Mouse (Mus musculus) CH12.LX (cell line): ENCODE data around the gene Bcdin3d.

Experiments used
- CHD1 ChIP-seq: IDR thresholded peaks from 2 replicates; pipeline ENCODE4 v1.6.1; 2012; ENCODE audit warnings: low read depth, low read length, improper control_type of control experiment, inconsistent platforms
- CHD2 ChIP-seq: IDR thresholded peaks from 2 replicates; pipeline ENCODE4 v1.6.1; 2011; ENCODE audit warnings: low read length, improper control_type of control experiment
- CTCF ChIP-seq, 2 experiments: IDR thresholded peaks in 1 of 2; conservative IDR thresholded peaks in 1 of 2; 2 replicates each; pipeline ENCODE4 v1.5.1; 2011 to 2012; ENCODE audit warnings: low read depth in 2 of 2, low read length in 2 of 2, improper control_type of control experiment in 1 of 2, inconsistent platforms in 1 of 2, mild to moderate bottlenecking in 1 of 2, moderate library complexity in 1 of 2
- ETS1 ChIP-seq: conservative IDR thresholded peaks from 2 replicates; pipeline ENCODE4 v1.6.1; 2012; ENCODE audit warnings: low read depth, mild to moderate bottlenecking, inconsistent platforms, low read length, improper control_type of control experiment, moderate library complexity
- GABPA ChIP-seq: IDR thresholded peaks from 2 replicates; pipeline ENCODE4 v1.6.1; 2012; ENCODE audit warnings: low read depth, low read length, improper control_type of control experiment, inconsistent platforms; ENCODE audit not compliant: insufficient replicate concordance
- MAZ ChIP-seq: IDR thresholded peaks from 2 replicates; pipeline ENCODE4 v1.6.1; 2012; ENCODE audit warnings: low read depth, mild to moderate bottlenecking, inconsistent platforms, low read length, improper control_type of control experiment, moderate library complexity
- SIN3A ChIP-seq: IDR thresholded peaks from 2 replicates; pipeline ENCODE4 v1.6.1; 2012; ENCODE audit warnings: low read length, improper control_type of control experiment, inconsistent platforms
- USF1 ChIP-seq: IDR thresholded peaks from 2 replicates; pipeline ENCODE4 v1.6.1; 2014; ENCODE audit warnings: low read depth, mild to moderate bottlenecking, inconsistent platforms, low read length, improper control_type of control experiment
- ZMIZ1 ChIP-seq: IDR thresholded peaks from 2 replicates; pipeline ENCODE4 v1.6.1; 2012; ENCODE audit warnings: low read depth, mild to moderate bottlenecking, inconsistent platforms, low read length, improper control_type of control experiment

DNA sequence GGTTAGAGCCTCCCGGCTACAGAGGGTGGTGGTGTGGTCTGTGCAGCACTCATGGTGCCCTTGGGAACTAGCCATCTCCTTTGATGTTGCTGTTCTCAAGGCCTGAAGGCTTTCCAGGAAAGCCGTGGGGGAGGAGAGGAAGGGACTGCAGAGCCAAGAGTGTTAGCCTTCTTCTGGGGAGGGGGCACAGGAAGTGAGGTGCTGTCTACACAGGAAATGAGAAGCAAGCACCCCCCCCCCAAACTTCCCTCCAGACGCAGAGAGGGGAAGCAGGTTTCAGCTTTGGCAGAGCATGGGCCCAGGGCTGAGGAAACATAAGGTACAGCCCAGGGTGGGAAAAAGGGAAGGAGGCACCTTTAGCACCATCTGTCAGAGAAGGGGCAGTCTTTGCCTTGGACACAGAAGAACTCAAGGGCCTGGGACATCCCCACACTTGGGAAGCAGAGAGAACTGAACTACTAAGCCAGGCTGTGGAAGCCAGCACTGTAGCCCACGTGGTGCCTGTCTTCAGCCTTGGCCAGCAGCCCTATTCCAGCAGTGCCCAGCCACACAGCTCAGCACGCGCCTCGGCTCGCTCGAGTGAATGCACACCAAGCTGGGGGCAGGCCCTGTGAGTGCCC is 25.3 kb downstream of the Bcdin3d start:
- no peak for TF ChIP-seq CHD1
- no peak for TF ChIP-seq ZMIZ1
- TF ChIP-seq CTCF (conservative IDR thresholded peaks at IDR 0.05 in 1 of 2, IDR thresholded peaks at IDR 0.05 in 1 of 2; ENCODE audit: low read depth in 2 of 2, low read length in 2 of 2), result no peak
- TF ChIP-seq ETS1, result no peak
- TF ChIP-seq GABPA, result no peak
- TF ChIP-seq USF1, result no peak
- TF ChIP-seq SIN3A, result no peak
- no peak for TF ChIP-seq MAZ
- no peak for TF ChIP-seq CHD2
